Mouse (Mus musculus) urinary bladder, adult 2 months (tissue): ENCODE results near the gene Taar7a. TPM values are rescaled to one million over a fixed set of nuclear protein-coding genes. Genes with fewer than 3 reads are reported as not detected.

Source experiments
- DNase-seq: peaks from one replicate; pipeline ENCODE4 v3.0.0; 2022; ENCODE audit warnings: low spot score
- polyA plus RNA-seq: library from polyadenylated mRNA; depleted of rRNA; stranded (reverse); fragments of >200 nt; gene quantifications from 2 replicates; pipeline ENCODE4 v1.2.3, GENCODE M21; 2012; rRNA removed

Taar7a gene
- polyA plus RNA-seq = not detected in 2 replicates

- no peak for DNase-seq
Observed at GRCm38 (mm10) chr10:23993381-23993780, at the start of gene Taar7a. Gene Taar7a, minus strand, starts transcription at chr10:23993481.

- DNase-seq = no peak
Observed at GRCm38 (mm10) chr10:24040120-24040869, 47.0 kb upstream of the Taar7a start.

- DNase-seq = no peak
Observed at GRCm38 (mm10) chr10:24037314-24037713, 44.0 kb upstream of the Taar7a start, which contains the start of gene Taar7e. Gene Taar7e, plus strand, starts transcription at chr10:24037614.

GRCm38 (mm10) chr10:24031347-24031746 is 38.1 kb upstream of the Taar7a start:
- DNase-seq = no peak

- DNase-seq = no peak
Observed at GRCm38 (mm10) chr10:24026922-24027321, 33.6 kb upstream of the Taar7a start, which contains the start of gene Taar7d. Gene Taar7d, plus strand, starts transcription at chr10:24027222.

GRCm38 (mm10) chr10:24008143-24008542 is 14.9 kb upstream of the Taar7a start:
- no peak for DNase-seq

GRCm38 (mm10) chr10:24007034-24007433 is 13.8 kb upstream of the Taar7a start:
- no peak for DNase-seq

- no peak for DNase-seq
Observed at GRCm38 (mm10) chr10:24006442-24006841, 13.2 kb upstream of the Taar7a start.

- DNase-seq = no peak
Observed at GRCm38 (mm10) chr10:23999639-24000038, 6.4 kb upstream of the Taar7a start, which contains the start of gene Taar7b. Gene Taar7b, plus strand, starts transcription at chr10:23999939.

GRCm38 (mm10) chr10:23986419-23986818 is 6.9 kb downstream of the Taar7a start:
- no peak for DNase-seq

GRCm38 (mm10) chr10:23985546-23985945 is 7.7 kb downstream of the Taar7a start, which contains the start of gene Taar6:
Gene Taar6, minus strand, starts transcription at chr10:23985646.
- DNase-seq = no peak

- DNase-seq = peak; percentile 48
Observed at GRCm38 (mm10) chr10:23978901-23979705, 14.2 kb downstream of the Taar7a start.

GRCm38 (mm10) chr10:23977958-23978357 is 15.3 kb downstream of the Taar7a start:
- DNase-seq = no peak

- no peak for DNase-seq
Observed at GRCm38 (mm10) chr10:23971256-23971655, 22.0 kb downstream of the Taar7a start.

- no peak for DNase-seq
Observed at GRCm38 (mm10) chr10:23970656-23971165, 22.6 kb downstream of the Taar7a start, which contains the start of gene Taar5. Gene Taar5, plus strand, starts transcription at chr10:23970706.

- no peak for DNase-seq
Observed at GRCm38 (mm10) chr10:23964921-23965610, 28.2 kb downstream of the Taar7a start.

GRCm38 (mm10) chr10:23963444-23963843 is 29.8 kb downstream of the Taar7a start:
- no peak for DNase-seq

GRCm38 (mm10) chr10:23960444-23960915 is 32.8 kb downstream of the Taar7a start, which contains the start of gene Taar4:
Gene Taar4, plus strand, starts transcription at chr10:23960494.
- no peak for DNase-seq

- DNase-seq = no peak
Observed at GRCm38 (mm10) chr10:23959071-23959470, 34.2 kb downstream of the Taar7a start.

- DNase-seq = no peak
Observed at GRCm38 (mm10) chr10:23951714-23952113, 41.6 kb downstream of the Taar7a start.

- DNase-seq = no peak
Observed at GRCm38 (mm10) chr10:23949508-23950005, 43.7 kb downstream of the Taar7a start, which contains the start of gene Taar3. Gene Taar3, plus strand, starts transcription at chr10:23949558.
